Mouse (Mus musculus) fat pad, adult 2 months (tissue): ENCODE measurements around the gene A2m.

Source experiments
- DNase-seq: peaks from one replicate; pipeline ENCODE4 v3.0.0-alpha.2; 2011; ENCODE audit warnings: low read depth, low spot score; ENCODE audit errors: extremely low read depth

The A2m gene

GRCm38 (mm10) chr6:121635076-121635475 is at the start of gene A2m:
A2m (plus strand) TSS chr6:121635376.
- no peak for DNase-seq

- no peak for DNase-seq
These were observed 45.0 kb upstream of the A2m start for GRCm38 (mm10) chr6:121590131-121590530.

GRCm38 (mm10) chr6:121600927-121601326 is 34.2 kb upstream of the A2m start:
- no peak for DNase-seq

- no peak for DNase-seq
These were observed 27.3 kb upstream of the A2m start for GRCm38 (mm10) chr6:121607861-121608260.

- DNase-seq = no peak
These were observed 23.4 kb upstream of the A2m start for GRCm38 (mm10) chr6:121611796-121612195.

- DNase-seq = no peak
These were observed 17.7 kb upstream of the A2m start for GRCm38 (mm10) chr6:121617476-121617875.

GRCm38 (mm10) chr6:121622525-121622924 is 12.7 kb upstream of the A2m start:
- DNase-seq = no peak

- DNase-seq = no peak
These were observed 656 bp upstream of the A2m start for GRCm38 (mm10) chr6:121634520-121634919.

- DNase-seq = no peak
These were observed 749 bp downstream of the A2m start for GRCm38 (mm10) chr6:121635878-121636371.

- no peak for DNase-seq
These were observed 13.3 kb downstream of the A2m start for GRCm38 (mm10) chr6:121648499-121648898.
